Mouse (Mus musculus): ENCODE data around the gene P2rx7.

- TF ChIP-seq CTCF (IDR thresholded peaks at IDR 0.05; ENCODE audit: control insufficient read depth, insufficient read depth, low read length) (no peak), POLR2A (IDR thresholded peaks at IDR 0.05; ENCODE audit: borderline replicate concordance, control insufficient read depth, low read depth, low read length) (no peak)
Observed at GRCm38 (mm10) chr5:122604894-122605293, 38.8 kb upstream of the P2rx7 start.
